Mouse (Mus musculus) bone marrow, adult 2 months (tissue): ENCODE results near the gene Hivep3.

Experiments used
- CTCF ChIP-seq: fragments of 200-500 bp; IDR thresholded peaks from 2 replicates; pipeline ENCODE4 v1.5.1; 2011; ENCODE audit warnings: low read length, control low read depth; ENCODE audit not compliant: control insufficient read depth, insufficient read depth
- POLR2A ChIP-seq: fragments of 200-500 bp; IDR thresholded peaks from 2 replicates; pipeline ENCODE4 v1.6.1; 2011; ENCODE audit warnings: low read depth, mild to moderate bottlenecking, control low read depth, low read length, borderline replicate concordance; ENCODE audit not compliant: control insufficient read depth

GRCm38 (mm10) chr4:119986580-119987291, 253.2 kb downstream of the Hivep3 start:
- TF ChIP-seq POLR2A (no peak), CTCF (no peak)
